Mouse (Mus musculus): ENCODE results near the gene Letm1.

The Letm1 gene

GRCm38 (mm10) chr5:33737903-33738321 lies 44.7 kb downstream of the Letm1 start:
- DNase-seq: peak; percentile 83

GRCm38 (mm10) chr5:33736230-33736629 lies 46.4 kb downstream of the Letm1 start:
- no peak for DNase-seq

GRCm38 (mm10) chr5:33735412-33736092 lies 47.1 kb downstream of the Letm1 start:
- DNase-seq: no peak

- DNase-seq: no peak
These were observed 48.8 kb downstream of the Letm1 start for GRCm38 (mm10) chr5:33733837-33734236.

- peak; percentile 30 for DNase-seq
These were observed 51.6 kb downstream of the Letm1 start for GRCm38 (mm10) chr5:33731051-33731450.

GRCm38 (mm10) chr5:33730516-33730915 lies 52.1 kb downstream of the Letm1 start:
- peak; percentile 40 for DNase-seq

GRCm38 (mm10) chr5:33728841-33729240 lies 53.8 kb downstream of the Letm1 start:
- DNase-seq: no peak

GRCm38 (mm10) chr5:33726891-33727290 lies 55.7 kb downstream of the Letm1 start:
- no peak for DNase-seq

GRCm38 (mm10) chr5:33726081-33726647 lies 56.5 kb downstream of the Letm1 start:
- DNase-seq: peak; percentile 68

GRCm38 (mm10) chr5:33723641-33724465 lies 58.8 kb downstream of the Letm1 start:
- DNase-seq: no peak

- DNase-seq: no peak
These were observed 59.5 kb downstream of the Letm1 start for GRCm38 (mm10) chr5:33723019-33723640.

GRCm38 (mm10) chr5:33722266-33723018 lies 60.2 kb downstream of the Letm1 start:
- DNase-seq: no peak

GRCm38 (mm10) chr5:33721541-33722265 lies 60.9 kb downstream of the Letm1 start, which contains the start of gene Fgfr3:
Gene Fgfr3 (plus strand): TSS chr5:33721674.
- peak; percentile 86 for DNase-seq

- DNase-seq: no peak
These were observed 61.6 kb downstream of the Letm1 start for GRCm38 (mm10) chr5:33720852-33721490.

- no peak for DNase-seq
These were observed 64.2 kb downstream of the Letm1 start for GRCm38 (mm10) chr5:33718460-33718859.

GRCm38 (mm10) chr5:33716467-33716866 lies 66.2 kb downstream of the Letm1 start:
- no peak for DNase-seq

- DNase-seq: no peak
These were observed 67.4 kb downstream of the Letm1 start for GRCm38 (mm10) chr5:33715182-33715581.

- no peak for DNase-seq
These were observed 70.1 kb downstream of the Letm1 start for GRCm38 (mm10) chr5:33712550-33712949.

- no peak for DNase-seq
These were observed 73.6 kb downstream of the Letm1 start for GRCm38 (mm10) chr5:33709037-33709436.

GRCm38 (mm10) chr5:33707163-33707562 lies 75.5 kb downstream of the Letm1 start:
- peak; percentile 55 for DNase-seq

GRCm38 (mm10) chr5:33706350-33706629 lies 76.3 kb downstream of the Letm1 start:
- DNase-seq: no peak
